Mouse (Mus musculus) heart, postnatal 0 days (tissue): Measurements from ENCODE around the gene Cbx5.

Experiments
- CTCF ChIP-seq: IDR thresholded peaks from 2 replicates; pipeline ENCODE4 v1.5.1; 2016; ENCODE audit warnings: antibody characterized with exemption, control low read depth, low read depth
- EP300 ChIP-seq: IDR thresholded peaks from 2 replicates; pipeline ENCODE4 v1.6.1; 2016; ENCODE audit warnings: antibody characterized with exemption, low read depth

GRCm38 (mm10) chr15:103146627-103147421 lies 92.8 kb downstream of the Cbx5 start:
- TF ChIP-seq CTCF: no peak
- TF ChIP-seq EP300: no peak
